Mouse (Mus musculus): ENCODE data around the gene AF067061. TPM values are rescaled to one million over a fixed set of nuclear protein-coding genes. Genes with fewer than 3 reads are reported as not detected.

AF067061 gene
- polyA plus RNA-seq, 1 experiment from 2014 or later: not detected

DNA sequence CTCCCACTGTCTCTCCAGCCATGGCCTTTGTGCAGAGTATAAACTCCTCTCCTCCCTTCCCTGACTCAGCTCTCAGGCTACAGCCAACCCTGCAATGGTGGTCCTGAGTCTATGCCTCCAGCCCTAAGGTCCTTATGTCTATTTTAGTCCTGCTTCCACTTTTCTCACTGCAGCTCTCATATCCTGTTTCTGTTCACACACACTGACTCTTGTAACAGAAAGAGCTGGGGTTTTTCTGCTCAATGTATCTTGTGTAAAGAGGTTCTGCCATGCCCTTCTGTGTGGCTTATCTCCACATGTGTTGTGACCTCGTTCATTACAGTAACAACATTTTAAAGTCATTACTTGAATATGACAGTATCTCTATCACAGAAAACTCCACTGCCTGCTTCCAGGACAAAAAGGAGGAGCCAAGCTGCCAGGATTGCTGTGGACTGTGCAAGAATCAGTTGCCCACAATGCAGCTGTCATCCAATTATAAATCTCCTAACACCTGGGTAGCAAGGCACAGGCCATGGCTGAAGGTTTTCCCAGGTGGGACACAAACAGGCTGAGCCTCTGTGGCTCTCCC, 36.5 kb downstream of the AF067061 start:
- Histone ChIP-seq H3K9me3 (no peaks in the 10 kb centered on the region), H3K36me3 (replicated peaks) (no peaks in the 10 kb centered on the region), H3K4me3 (replicated peaks) (no peak overlapping the region), H3K4me1 (no peaks in the 10 kb centered on the region), H3K4me2 (no peak overlapping the region), H3K27me3 (no peaks in the 10 kb centered on the region), H3K9ac (no peak overlapping the region), H3K27ac (no peak overlapping the region)
- 68% methylated on average over 1 of the region's 1 CpGs for WGBS
- ATAC-seq (ENCODE audit: low FRiP score): no peak

DNA sequence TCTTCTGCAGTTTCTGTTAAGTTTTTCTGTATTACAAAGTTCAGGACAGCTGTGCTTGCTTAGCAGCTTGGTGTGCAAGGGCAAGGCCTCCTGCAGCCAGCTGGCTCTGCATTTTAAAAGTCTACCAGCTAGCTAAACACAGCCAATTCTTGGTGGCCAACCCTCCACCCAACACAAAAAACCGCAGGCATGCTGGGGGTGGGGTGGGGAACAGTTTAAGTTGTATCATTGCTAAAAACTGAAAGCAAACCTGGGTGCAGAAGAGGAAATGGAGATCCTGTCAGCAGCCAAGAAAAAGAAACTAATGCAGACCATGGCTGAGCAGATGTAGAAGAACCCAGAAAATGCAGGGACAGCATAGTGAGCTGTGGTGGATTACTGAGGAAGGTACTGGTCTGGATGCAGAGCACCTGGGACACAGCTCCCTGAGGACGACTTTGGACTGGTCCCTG, 37.1 kb downstream of the AF067061 start, which contains the start of gene BC147527:
Gene BC147527, plus strand, starts transcription at position 402 of the 452 bp plus-strand sequence.
- Histone ChIP-seq H3K4me2 (no peak within 1 kb of the TSS), H3K27me3 (no peaks in the 10 kb centered on the region), H3K36me3 (replicated peaks) (no peaks in the 10 kb centered on the region), H3K27ac (no peak within 1 kb of the TSS), H3K9me3 (no peaks in the 10 kb centered on the region), H3K4me3 (replicated peaks) (no peak within 1 kb of the TSS), H3K4me1 (no peaks in the 10 kb centered on the region), H3K9ac (no peak within 1 kb of the TSS)
- no peak for ATAC-seq (ENCODE audit: low FRiP score)
- 60% methylated on average over 2 of the region's 2 CpGs for WGBS

DNA sequence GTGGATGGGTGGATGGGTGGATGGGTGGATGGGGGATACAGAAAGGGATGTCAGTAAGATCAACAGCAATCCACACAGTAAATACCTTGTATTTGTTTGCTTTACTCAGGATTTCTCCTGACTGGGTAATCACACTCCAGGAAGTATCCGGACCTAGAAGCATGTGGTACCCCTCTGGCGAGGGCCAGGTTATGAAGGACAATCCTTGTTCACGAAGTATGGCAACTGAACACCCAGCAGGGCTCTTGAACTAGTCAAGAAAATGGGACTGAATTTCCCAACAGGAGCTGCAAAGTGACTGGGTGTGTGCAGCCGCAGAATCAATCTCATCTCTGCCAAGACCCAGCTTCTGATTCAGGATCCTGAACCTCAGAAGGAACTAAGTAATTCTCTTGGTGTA, 37.9 kb downstream of the AF067061 start:
- 83% methylated on average over 4 of the region's 4 CpGs for WGBS
- Histone ChIP-seq H3K9ac (no peak overlapping the region), H3K27me3 (no peaks in the 10 kb centered on the region), H3K4me1 (no peaks in the 10 kb centered on the region), H3K27ac (no peak overlapping the region), H3K9me3 (no peaks in the 10 kb centered on the region), H3K4me3 (replicated peaks) (no peak overlapping the region), H3K4me2 (no peak overlapping the region), H3K36me3 (replicated peaks) (no peaks in the 10 kb centered on the region)
- no peak for ATAC-seq (ENCODE audit: low FRiP score)

DNA sequence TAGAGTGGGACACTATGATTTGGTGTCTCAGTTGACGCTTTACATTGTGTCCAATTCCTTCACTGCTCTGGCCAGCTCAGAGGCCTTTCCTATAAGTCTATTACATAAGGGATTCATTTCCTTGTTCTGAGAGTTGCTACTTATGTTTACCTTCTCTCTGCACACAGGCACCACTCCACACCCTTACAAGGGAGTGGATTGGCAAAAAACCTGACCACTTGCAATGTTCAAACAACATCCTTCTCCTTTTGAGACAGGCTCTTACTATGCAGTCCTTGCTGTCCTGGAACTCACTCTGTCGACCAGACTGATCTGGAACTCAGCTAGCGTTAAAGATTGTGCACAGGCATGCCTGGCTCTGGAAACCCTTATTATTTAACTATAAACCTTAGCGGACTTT, 47.8 kb downstream of the AF067061 start:
- 82% methylated on average over 4 of the region's 4 CpGs for WGBS

DNA sequence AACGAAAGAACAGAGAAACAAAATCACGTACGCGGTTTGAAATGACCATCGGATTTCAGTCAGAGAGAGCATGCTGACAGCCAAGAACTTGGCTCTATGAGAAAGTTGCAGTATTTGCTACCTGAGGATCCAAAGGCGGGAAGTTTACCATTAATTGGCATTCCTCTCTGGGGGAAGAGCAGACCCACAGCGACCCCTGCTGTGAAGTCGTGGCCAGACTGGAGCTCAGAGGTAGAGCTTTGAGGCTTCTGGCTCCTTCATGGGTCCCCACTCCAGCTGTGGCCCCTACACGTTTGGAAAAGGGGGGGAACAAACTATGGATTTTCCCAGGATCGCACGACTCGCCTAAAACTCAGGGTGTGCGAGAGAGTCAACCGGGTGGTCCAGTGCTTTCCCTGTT, 50.7 kb downstream of the AF067061 start:
- no peaks in the 10 kb centered on the region for H3K36me3 ChIP-seq (replicated peaks)
- H3K4me2 ChIP-seq: no peak overlapping the region
- no peaks in the 10 kb centered on the region for H3K4me1 ChIP-seq
- no peaks in the 10 kb centered on the region for H3K27me3 ChIP-seq
- H3K4me3 ChIP-seq (replicated peaks): no peak overlapping the region
- H3K9me3 ChIP-seq: no peaks in the 10 kb centered on the region
- ATAC-seq (ENCODE audit: low FRiP score): no peak
- no peak overlapping the region for H3K27ac ChIP-seq
- no peak overlapping the region for H3K9ac ChIP-seq
- 48% methylated on average over 14 of the region's 14 CpGs for WGBS

More for the DNA sequence above, 47.8 kb downstream of the AF067061 start:
- Histone ChIP-seq H3K9me3 (no peaks in the 10 kb centered on the region), H3K4me3 (replicated peaks) (no peak overlapping the region), H3K4me1 (no peaks in the 10 kb centered on the region), H3K9ac (no peak overlapping the region), H3K4me2 (no peak overlapping the region), H3K27ac (no peak overlapping the region), H3K36me3 (replicated peaks) (no peaks in the 10 kb centered on the region), H3K27me3 (no peaks in the 10 kb centered on the region)
- ATAC-seq (ENCODE audit: low FRiP score): no peak

Other genes with a start within 250 kb of the AF067061 start
- gene Gm36079, start 236.1 kb upstream of the AF067061 start, polyA plus RNA-seq (2016; fragmentation: Nextera tagmentation; extraction: Ambion mirVana): not detected in 2 replicates
- not detected in 2 replicates for gene Gm21188, start 210.9 kb upstream of the AF067061 start, polyA plus RNA-seq (2016; fragmentation: Nextera tagmentation; extraction: Ambion mirVana)
- not detected in 2 replicates for gene Gm20767, start 122.9 kb upstream of the AF067061 start, polyA plus RNA-seq (2016; fragmentation: Nextera tagmentation; extraction: Ambion mirVana)
- not detected in 2 replicates for gene Gm21818, start 90.7 kb upstream of the AF067061 start, polyA plus RNA-seq (2016; fragmentation: Nextera tagmentation; extraction: Ambion mirVana)
- not detected in 2 replicates for gene Gm21762, start 47.2 kb upstream of the AF067061 start, polyA plus RNA-seq (2016; fragmentation: Nextera tagmentation; extraction: Ambion mirVana)
- gene Gm21731, start 24.0 kb upstream of the AF067061 start, polyA plus RNA-seq (2016; fragmentation: Nextera tagmentation; extraction: Ambion mirVana): not detected in 2 replicates
- not detected in 2 replicates for gene BC147527, start 37.3 kb downstream of the AF067061 start, polyA plus RNA-seq (2016; fragmentation: Nextera tagmentation; extraction: Ambion mirVana)
- gene Tcstv3, start 53.8 kb downstream of the AF067061 start, polyA plus RNA-seq (2016; fragmentation: Nextera tagmentation; extraction: Ambion mirVana): not detected in 2 replicates

Measured in forebrain, embryonic 12.5 days (tissue).